Mouse (Mus musculus) gastrocnemius, postnatal 36 days (tissue): ENCODE results near the gene Zfp639. TPM values are rescaled to one million over a fixed set of nuclear protein-coding genes. Genes with fewer than 3 reads are reported as not detected.

ENCODE experiments used
- total RNA-seq, 2 experiments: library from RNA; stranded (reverse); gene quantifications; 2 replicates each; pipeline ENCODE4 v1.2.3; 2021

The Zfp639 gene
- total RNA-seq, 2 experiments from 2014 or later = 25.8 TPM

Other genes with a start within 250 kb of the Zfp639 start
- gene Zmat3, start 144.2 kb upstream of the Zfp639 start, total RNA-seq = 1 to 10 TPM; 6.4 to 7.1 TPM
- gene Pik3ca, start 112.6 kb upstream of the Zfp639 start, total RNA-seq = 10 to 100 TPM; 32.3 to 46.8 TPM
- gene Kcnmb3, start 18.0 kb upstream of the Zfp639 start, total RNA-seq = under 1 TPM in 1 of 2 experiments, not detected in 1; 0.35 TPM
- 100 to 1,000 TPM; 205 to 239 TPM for gene Mfn1, start 19.2 kb downstream of the Zfp639 start, total RNA-seq
- gene Gnb4, start 106.3 kb downstream of the Zfp639 start, total RNA-seq = 1 to 10 TPM; 4.6 to 5.7 TPM
- gene Actl6a, start 196.0 kb downstream of the Zfp639 start, total RNA-seq = 10 to 100 TPM; 12.4 to 13.8 TPM
- gene Ndufb5, start 226.7 kb downstream of the Zfp639 start, total RNA-seq = 100 to 1,000 TPM; 610 to 618 TPM
- gene Mrpl47, start 227.3 kb downstream of the Zfp639 start, total RNA-seq = 10 to 100 TPM; 28.7 to 30.1 TPM